In genomic region chr5:41347416-41347815, GRCm38 (mm10) we compare ENCODE assay signal across 16 mouse cellular contexts.
"Had no signal": no experiment of that assay in that cellular context is flagged by ENCODE, and none has a peak within 500 bp of the region (broad histone marks: within the 10 kb centered on the region; RNA-seq: fewer than 3 reads in every experiment).

No protein-coding gene starts in this region.

- H3K27ac ChIP-seq: neural tube, embryonic 13.5 days; neural tube, embryonic 15.5 days; stomach, embryonic 15.5 days; stomach, postnatal 0 days had no signal

- H3K9ac ChIP-seq: neural tube, embryonic 13.5 days; neural tube, embryonic 15.5 days; stomach, embryonic 15.5 days had no signal

- H3K4me1 ChIP-seq: neural tube, embryonic 13.5 days; neural tube, embryonic 15.5 days; stomach, embryonic 15.5 days had no signal

- H3K36me3 ChIP-seq: neural tube, embryonic 13.5 days; neural tube, embryonic 15.5 days; stomach, embryonic 15.5 days had no signal

- H3K9me3 ChIP-seq: neural tube, embryonic 15.5 days; stomach, embryonic 15.5 days had no signal

- H3K4me3 ChIP-seq: neural tube, embryonic 13.5 days; neural tube, embryonic 15.5 days; stomach, embryonic 15.5 days had no signal

- DNase-seq: retina, postnatal 1 day; right cerebral cortex, adult 18-20 months; right cerebral cortex, postnatal 14 days; right cerebral cortex, postnatal 25 days; right cerebral cortex, postnatal 4 days; spleen, adult 18-20 months; thymus, adult 18-20 months; thymus, adult 2 months; thymus, postnatal 14 days; thymus, postnatal 25 days; thymus, postnatal 36 days; thymus, postnatal 4 days had no signal

- H3K27me3 ChIP-seq: neural tube, embryonic 13.5 days; neural tube, embryonic 15.5 days; stomach, embryonic 15.5 days had no signal

- H3K4me2 ChIP-seq: neural tube, embryonic 13.5 days; neural tube, embryonic 15.5 days; stomach, embryonic 15.5 days had no signal
